Mouse (Mus musculus) forelimb bud, embryonic 11.5 days (tissue): ENCODE data around the gene Tm9sf2.
A peak's percentile ranks its signal among the peaks of the same experiment; 100 is the strongest.

Experiments used
- DNase-seq: peaks from one replicate; pipeline ENCODE4 v3.0.0-alpha.2; 2012; ENCODE audit warnings: low read depth, low spot score

Gene Tm9sf2

GRCm38 (mm10) chr14:122176263-122176798 is 69.5 kb downstream of the Tm9sf2 start:
- DNase-seq = no peak

- no peak for DNase-seq
Observed at GRCm38 (mm10) chr14:122179262-122179661, 72.4 kb downstream of the Tm9sf2 start.

- DNase-seq = peak; percentile 91
Observed at GRCm38 (mm10) chr14:122181078-122181814, 74.4 kb downstream of the Tm9sf2 start, which contains the start of gene Clybl. Clybl (plus strand) TSS chr14:122181704.

GRCm38 (mm10) chr14:122181815-122182157 is 74.9 kb downstream of the Tm9sf2 start:
- DNase-seq = no peak

- DNase-seq = no peak
Observed at GRCm38 (mm10) chr14:122182220-122182619, 75.4 kb downstream of the Tm9sf2 start.

GRCm38 (mm10) chr14:122183974-122184373 is 77.1 kb downstream of the Tm9sf2 start:
- DNase-seq = no peak

GRCm38 (mm10) chr14:122188250-122188649 is 81.4 kb downstream of the Tm9sf2 start:
- no peak for DNase-seq

- DNase-seq = no peak
Observed at GRCm38 (mm10) chr14:122189901-122190300, 83.1 kb downstream of the Tm9sf2 start.

- DNase-seq = no peak
Observed at GRCm38 (mm10) chr14:122190527-122190926, 83.7 kb downstream of the Tm9sf2 start.

- DNase-seq = peak; percentile 82
Observed at GRCm38 (mm10) chr14:122190941-122191510, 84.2 kb downstream of the Tm9sf2 start.

GRCm38 (mm10) chr14:122194630-122195029 is 87.8 kb downstream of the Tm9sf2 start:
- no peak for DNase-seq

GRCm38 (mm10) chr14:122196851-122197250 is 90.0 kb downstream of the Tm9sf2 start:
- no peak for DNase-seq

GRCm38 (mm10) chr14:122200247-122200885 is 93.5 kb downstream of the Tm9sf2 start:
- peak; percentile 92 for DNase-seq

GRCm38 (mm10) chr14:122209177-122209576 is 102.3 kb downstream of the Tm9sf2 start:
- DNase-seq = no peak
